Mouse (Mus musculus) C2C12 (cell line): ENCODE measurements around the gene Pcdh19. TPM values are rescaled to one million over a fixed set of nuclear protein-coding genes. Genes with fewer than 3 reads are reported as not detected.
"Not testable (repeated sequence)": the region's sequence is repeated elsewhere in the genome, so short reads cannot be mapped to it uniquely, and the experiment has no call there.

Experiments used
- H3K27me3 ChIP-seq: one replicate; pipeline ENCODE4 v1.6.1; 2011; ENCODE audit not compliant: control insufficient read depth, insufficient read depth, insufficient read length
- H3K36me3 ChIP-seq: one replicate; pipeline ENCODE4 v1.6.1; 2011; ENCODE audit not compliant: control insufficient read depth, insufficient read depth
- H3K4me3 ChIP-seq: one replicate; pipeline ENCODE4 v1.5.1; 2011; ENCODE audit warnings: mild to moderate bottlenecking, control low read depth; ENCODE audit not compliant: poor library complexity, insufficient read depth, severe bottlenecking
- H3K79me2 ChIP-seq: one replicate; pipeline ENCODE4 v1.6.1; 2011; ENCODE audit not compliant: control insufficient read depth, insufficient read depth
- H3K79me3 ChIP-seq: one replicate; pipeline ENCODE4 v1.6.1; 2011; ENCODE audit warnings: low read depth, control low read depth
- H3ac ChIP-seq: one replicate; pipeline ENCODE3; 2011; ENCODE audit warnings: low read depth; ENCODE audit not compliant: control insufficient read depth, insufficient read length
- CEBPB ChIP-seq: IDR thresholded peaks from one replicate; pipeline ENCODE4 v1.6.1; 2011; ENCODE audit warnings: low read depth, mild to moderate bottlenecking, control low read depth, moderate library complexity
- CTCF ChIP-seq: IDR thresholded peaks from one replicate; pipeline ENCODE4 v1.5.1; 2011; ENCODE audit not compliant: control insufficient read depth, insufficient read depth, insufficient read length
- FOSL1 ChIP-seq: IDR thresholded peaks from one replicate; pipeline ENCODE4 v1.8.0; 2011; ENCODE audit warnings: mild to moderate bottlenecking, low read length; ENCODE audit not compliant: poor library complexity, insufficient read depth, severe bottlenecking
- MAX ChIP-seq: IDR thresholded peaks from one replicate; pipeline ENCODE4 v1.6.1; 2011; ENCODE audit warnings: mild to moderate bottlenecking, control low read depth
- MYOD1 ChIP-seq: IDR thresholded peaks from one replicate; pipeline ENCODE4 v1.6.1; 2011; ENCODE audit warnings: low read depth; ENCODE audit not compliant: control insufficient read depth, insufficient read length
- MYOG ChIP-seq: IDR thresholded peaks from one replicate; pipeline ENCODE4 v1.6.1; 2011; ENCODE audit not compliant: control insufficient read depth, insufficient read length; ENCODE audit errors: extremely low read depth
- USF1 ChIP-seq: IDR thresholded peaks from one replicate; pipeline ENCODE4 v1.6.1; 2011; ENCODE audit warnings: low read depth, mild to moderate bottlenecking, control low read depth, moderate library complexity
- long read RNA-seq, 2 experiments: library from polyadenylated mRNA; unstranded; transcript quantifications; one replicate each; pipeline ENCODE4 v2.0.0; 2019 to 2020
- polyA plus RNA-seq: library from polyadenylated mRNA; unstranded; fragments of >200 nt; fragmentation: generic; extraction: Trizol; gene quantifications from one replicate; pipeline ENCODE4 v1.2.1, GENCODE M21; 2012; ENCODE audit warnings: missing spikeins

Pcdh19 gene
- polyA plus RNA-seq = 8.8 TPM
- long read RNA-seq, experiment 1, full-length matches to known transcripts = 1 of 15 reads
- long read RNA-seq, experiment 1, partial matches to known transcripts = 6 of 15 reads
- long read RNA-seq, experiment 1, other reads (novel, unspliced or antisense) = 8 of 15 reads
- long read RNA-seq, experiment 2, full-length matches to known transcripts = 5 of 10 reads
- long read RNA-seq, experiment 2, partial matches to known transcripts = 3 of 10 reads
- long read RNA-seq, experiment 2, other reads (novel, unspliced or antisense) = 2 of 10 reads

DNA sequence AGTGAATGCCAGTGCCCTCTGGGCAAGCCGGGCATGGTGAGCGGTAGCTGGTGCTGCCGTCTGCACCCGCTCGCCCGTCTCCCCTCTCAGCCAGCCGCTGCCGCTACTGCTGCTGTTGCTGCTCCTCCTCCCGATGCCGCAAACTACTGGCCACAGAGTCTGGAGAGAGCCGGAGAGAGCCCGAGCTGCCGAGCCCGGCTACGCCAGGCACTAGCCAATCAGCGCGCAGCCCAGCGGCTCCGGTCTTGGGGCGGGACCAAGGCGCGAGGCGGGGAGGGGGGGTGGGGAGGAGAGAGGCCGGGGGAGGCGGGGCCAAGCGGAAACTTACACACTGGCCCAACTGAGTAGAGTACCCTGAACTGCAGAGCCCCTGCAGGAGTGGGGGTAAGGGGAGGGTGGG is at the start of gene Pcdh19:
TSS of gene Pcdh19 (minus strand) at position 148 of the 400 bp plus-strand sequence.
- Histone ChIP-seq H3K27me3 (no peaks in the 10 kb centered on the region), H3ac (peak within 1 kb of the TSS; percentile 80), H3K36me3 (peaks cover 9% of the 10 kb centered on the region), H3K79me2 (peaks cover 49% of the 10 kb centered on the region), H3K4me3 (peak within 1 kb of the TSS; percentile 44), H3K79me3 (peaks cover 29% of the 10 kb centered on the region)
- TF ChIP-seq MYOD1 (no peak), MYOG (no peak), USF1 (no peak), CEBPB (no peak), CTCF (no peak), MAX (no peak), FOSL1 (no peak)

DNA sequence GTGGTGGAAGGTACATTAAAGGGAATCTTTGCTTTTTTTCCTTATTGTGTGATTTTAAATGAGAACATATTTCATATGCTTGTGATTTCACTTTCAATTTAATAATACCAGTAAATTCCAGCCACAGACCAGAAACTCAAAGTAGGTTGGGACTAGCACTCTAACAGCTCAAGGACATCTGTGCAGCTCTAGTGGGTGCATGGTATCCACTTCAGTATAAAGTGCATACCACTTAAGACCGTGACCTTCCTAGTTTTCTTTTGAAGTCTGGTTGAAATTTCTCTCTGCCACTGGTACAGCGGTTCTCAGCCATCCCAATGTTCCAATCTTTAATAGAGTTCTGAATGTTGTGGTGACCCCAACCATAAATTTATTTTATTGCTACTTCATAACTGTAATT is 47.1 kb upstream of the Pcdh19 start:
- Histone ChIP-seq H3K79me3 (no peaks in the 10 kb centered on the region), H3ac (no peak overlapping the region), H3K79me2 (no peaks in the 10 kb centered on the region), H3K27me3 (no peaks in the 10 kb centered on the region), H3K36me3 (no peaks in the 10 kb centered on the region), H3K4me3 (no peak overlapping the region)
- no peak for TF ChIP-seq MAX
- TF ChIP-seq MYOD1 = no peak
- no peak for TF ChIP-seq FOSL1
- TF ChIP-seq USF1 = no peak
- no peak for TF ChIP-seq MYOG
- TF ChIP-seq CEBPB = no peak
- TF ChIP-seq CTCF = no peak

DNA sequence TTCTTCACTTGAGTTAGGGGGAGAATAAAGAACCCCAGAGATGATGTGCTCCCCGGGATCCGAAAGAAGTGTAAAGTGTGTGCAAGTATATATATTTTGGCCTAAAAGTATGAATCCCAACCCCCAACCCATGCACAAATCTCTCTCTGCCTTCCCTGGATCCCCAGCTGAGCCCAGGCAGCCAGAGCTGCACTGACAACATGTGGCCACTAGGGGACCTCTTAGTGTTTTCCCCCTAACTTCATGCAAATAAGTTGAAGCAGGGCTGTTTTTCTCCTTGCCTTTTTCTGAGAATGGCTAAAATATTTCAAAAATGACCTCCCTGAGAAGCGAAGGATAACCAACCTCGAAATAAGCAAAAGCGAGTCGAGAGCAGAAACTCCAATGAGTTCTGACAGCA is 46.2 kb upstream of the Pcdh19 start:
- no peaks in the 10 kb centered on the region for H3K27me3 ChIP-seq
- no peaks in the 10 kb centered on the region for H3K79me3 ChIP-seq
- no peaks in the 10 kb centered on the region for H3K79me2 ChIP-seq
- no peak overlapping the region for H3K4me3 ChIP-seq
- no peaks in the 10 kb centered on the region for H3K36me3 ChIP-seq
- TF ChIP-seq FOSL1 (no peak), MAX (no peak), MYOD1 (no peak), USF1 (no peak), CTCF (no peak), CEBPB (no peak), MYOG (no peak)
- no peak overlapping the region for H3ac ChIP-seq

DNA sequence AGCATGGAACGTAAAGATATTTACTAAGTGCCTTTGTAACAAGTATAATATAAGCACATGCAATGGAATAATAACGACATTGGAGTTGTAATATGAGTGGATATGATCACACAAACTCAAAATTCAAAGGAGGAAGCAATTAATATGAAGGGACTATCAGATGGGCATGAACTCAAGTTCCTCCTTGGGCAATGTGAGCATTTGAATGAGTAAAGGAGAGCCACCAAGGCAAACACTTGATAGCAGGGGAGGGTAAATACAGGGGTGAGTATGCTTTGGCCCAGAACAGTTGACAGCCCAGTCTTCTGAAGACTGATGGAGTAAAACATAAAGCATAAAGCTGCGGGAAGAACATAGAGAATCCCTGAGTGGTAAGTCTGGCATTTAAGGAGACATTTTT is 32.7 kb upstream of the Pcdh19 start:
- TF ChIP-seq MYOD1 (no peak), CTCF (no peak)
- Histone ChIP-seq H3K4me3 (no peak overlapping the region), H3ac (no peak overlapping the region), H3K27me3 (no peaks in the 10 kb centered on the region), H3K79me2 (no peaks in the 10 kb centered on the region), H3K79me3 (no peaks in the 10 kb centered on the region), H3K36me3 (no peaks in the 10 kb centered on the region)

DNA sequence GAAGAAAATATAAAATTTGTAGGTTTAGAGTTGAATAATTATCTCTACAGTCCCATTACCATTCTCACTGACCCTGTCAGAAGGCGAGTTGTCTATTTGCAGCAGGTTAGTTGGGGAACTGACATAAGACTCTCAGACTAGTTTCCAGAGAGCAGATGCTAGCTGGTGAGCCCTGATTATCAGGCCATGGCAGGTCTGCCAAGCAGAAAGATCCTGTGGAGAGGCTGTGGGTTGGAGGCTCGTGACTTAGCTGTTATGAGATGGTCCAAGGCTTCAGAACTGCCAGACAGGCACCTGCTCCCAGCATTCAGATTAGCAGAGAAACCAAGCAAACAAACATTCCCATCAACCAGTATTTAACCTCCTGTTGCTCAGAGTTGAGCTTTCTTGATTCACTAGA is 21.8 kb upstream of the Pcdh19 start:
- Histone ChIP-seq H3K79me2 (no peaks in the 10 kb centered on the region), H3K27me3 (no peaks in the 10 kb centered on the region), H3ac (no peak overlapping the region), H3K4me3 (no peak overlapping the region), H3K36me3 (no peaks in the 10 kb centered on the region), H3K79me3 (no peaks in the 10 kb centered on the region)
- TF ChIP-seq FOSL1 (no peak), MAX (no peak), MYOD1 (no peak), CEBPB (no peak), CTCF (no peak), USF1 (no peak)

DNA sequence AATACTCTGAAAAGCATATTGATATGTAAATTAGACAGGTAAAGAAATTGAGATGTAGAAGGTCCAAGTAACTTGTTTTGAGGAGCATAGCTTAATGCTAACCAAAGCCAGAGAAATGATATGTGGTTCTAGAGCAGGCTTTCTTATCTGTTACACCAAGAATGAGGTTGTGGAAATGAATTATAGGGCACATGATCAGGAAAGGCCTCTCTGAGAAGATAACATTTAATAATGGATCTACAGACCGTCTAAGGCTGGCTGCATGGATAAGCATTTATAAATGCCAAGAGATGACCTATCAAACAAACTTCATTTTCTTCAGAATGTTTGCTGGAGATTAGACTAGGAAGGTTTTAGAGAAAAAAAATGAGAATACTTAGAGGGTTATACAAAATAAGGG is 14.1 kb upstream of the Pcdh19 start:
- no peaks in the 10 kb centered on the region for H3K36me3 ChIP-seq
- H3K4me3 ChIP-seq = no peak overlapping the region
- H3ac ChIP-seq = no peak overlapping the region
- H3K79me3 ChIP-seq = no peaks in the 10 kb centered on the region
- no peaks in the 10 kb centered on the region for H3K27me3 ChIP-seq
- H3K79me2 ChIP-seq = no peaks in the 10 kb centered on the region
- no peak for TF ChIP-seq MAX
- no peak for TF ChIP-seq FOSL1
- no peak for TF ChIP-seq CTCF
- no peak for TF ChIP-seq USF1
- no peak for TF ChIP-seq MYOG
- TF ChIP-seq MYOD1 = no peak
- no peak for TF ChIP-seq CEBPB

DNA sequence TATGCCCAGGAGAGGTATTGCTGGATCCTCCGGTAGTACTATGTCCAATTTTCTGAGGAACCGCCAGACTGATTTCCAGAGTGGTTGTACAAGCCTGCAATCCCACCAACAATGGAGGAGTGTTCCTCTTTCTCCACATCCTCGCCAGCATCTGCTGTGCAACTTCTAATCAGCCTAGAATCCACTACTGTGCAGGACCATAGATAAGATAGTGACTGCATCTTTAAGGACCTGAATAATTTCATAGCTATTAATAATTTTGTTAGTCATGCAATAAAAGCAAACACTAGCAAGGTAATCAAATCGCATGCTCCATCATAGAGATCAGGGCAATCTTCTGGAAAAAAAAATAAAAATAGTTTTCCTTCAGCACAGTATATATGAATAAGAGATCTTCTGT is 9.1 kb upstream of the Pcdh19 start:
- not testable (repeated sequence) for H3K79me2 ChIP-seq, H3K36me3 ChIP-seq, H3K79me3 ChIP-seq, H3ac ChIP-seq, H3K4me3 ChIP-seq, H3K27me3 ChIP-seq
